Mouse (Mus musculus) liver, embryonic 18 days (tissue): Measurements from ENCODE around the gene Calcoco1. TPM values are rescaled to one million over a fixed set of nuclear protein-coding genes. Genes with fewer than 3 reads are reported as not detected.

Source experiments
- polyA plus RNA-seq: library from polyadenylated mRNA; depleted of rRNA; stranded (reverse); fragments of >200 nt; gene quantifications from 2 replicates; pipeline ENCODE4 v1.2.3, GENCODE M21; 2012; rRNA removed

Gene Calcoco1
- 10.2 and 12.0 TPM in 2 replicates for polyA plus RNA-seq

GRCm38 (mm10) chr15:102721980-102722475 is at the start of gene Calcoco1:
Calcoco1 (minus strand) TSS chr15:102722178.

GRCm38 (mm10) chr15:102672215-102673071 is 49.5 kb downstream of the Calcoco1 start, which contains the start of gene Atp5g2:
Atp5g2 (minus strand) TSS chr15:102672352.

Other genes with a start within 250 kb of the Calcoco1 start
- gene Gm10337, start 218.5 kb downstream of the Calcoco1 start, polyA plus RNA-seq, result not detected in 2 replicates
- 1.1 and 1.5 TPM in 2 replicates for gene Map3k12, start 205.1 kb downstream of the Calcoco1 start, polyA plus RNA-seq
- 32.8 and 33.5 TPM in 2 replicates for gene Tarbp2, start 204.0 kb downstream of the Calcoco1 start, polyA plus RNA-seq
- 0.95 and 1.7 TPM in 2 replicates for gene Npff, start 197.2 kb downstream of the Calcoco1 start, polyA plus RNA-seq
- 0.02 TPM in 1 of 2 replicates, not detected in the other for gene Gm28047, start 97.1 kb downstream of the Calcoco1 start, polyA plus RNA-seq
- gene Atf7, start 96.7 kb downstream of the Calcoco1 start, polyA plus RNA-seq, result 13.2 and 18.9 TPM in 2 replicates
- gene Atp5g2, start 49.8 kb downstream of the Calcoco1 start, polyA plus RNA-seq, result 268 and 312 TPM in 2 replicates
- not detected in 2 replicates for gene Hoxc13, start 198.9 kb upstream of the Calcoco1 start, polyA plus RNA-seq
- not detected in 2 replicates for gene Hoxc12, start 214.6 kb upstream of the Calcoco1 start, polyA plus RNA-seq
- gene Hoxc11, start 232.2 kb upstream of the Calcoco1 start, polyA plus RNA-seq, result not detected in 2 replicates
- not detected in 2 replicates for gene Hoxc10, start 244.6 kb upstream of the Calcoco1 start, polyA plus RNA-seq
- 0.02 TPM in 2 replicates for gene Hoxc5, start 245.3 kb upstream of the Calcoco1 start, polyA plus RNA-seq